Mouse (Mus musculus): ENCODE data around the gene Cmc1. TPM values are rescaled to one million over a fixed set of nuclear protein-coding genes. Genes with fewer than 3 reads are reported as not detected.

Cmc1 gene
- polyA plus RNA-seq, 1 experiment from 2014 or later: 44.2 TPM

Other genes starting within 250 kb of the Cmc1 start
- gene Azi2, start 109.7 kb downstream of the Cmc1 start, polyA plus RNA-seq (2016; fragmentation: Nextera tagmentation; extraction: Ambion mirVana): 81.6 and 81.7 TPM in 2 replicates